Mouse (Mus musculus) bone marrow macrophage, adult 2 months (primary cell): ENCODE results near the gene Tbc1d24.

Experiments
- CTCF ChIP-seq: IDR thresholded peaks from 2 replicates; pipeline ENCODE4 v1.5.1; 2012; ENCODE audit warnings: low read depth, mild to moderate bottlenecking, low read length, moderate library complexity
- POLR2A ChIP-seq: IDR thresholded peaks from 2 replicates; pipeline ENCODE4 v1.6.1; 2012; ENCODE audit warnings: mild to moderate bottlenecking, low read depth, low read length, borderline replicate concordance

- no peak for TF ChIP-seq CTCF
- TF ChIP-seq POLR2A: no peak
Measured at GRCm38 (mm10) chr17:24151382-24151781, 54.0 kb downstream of the Tbc1d24 start.
